Mouse (Mus musculus): ENCODE results near the gene Cnnm2.

DNA sequence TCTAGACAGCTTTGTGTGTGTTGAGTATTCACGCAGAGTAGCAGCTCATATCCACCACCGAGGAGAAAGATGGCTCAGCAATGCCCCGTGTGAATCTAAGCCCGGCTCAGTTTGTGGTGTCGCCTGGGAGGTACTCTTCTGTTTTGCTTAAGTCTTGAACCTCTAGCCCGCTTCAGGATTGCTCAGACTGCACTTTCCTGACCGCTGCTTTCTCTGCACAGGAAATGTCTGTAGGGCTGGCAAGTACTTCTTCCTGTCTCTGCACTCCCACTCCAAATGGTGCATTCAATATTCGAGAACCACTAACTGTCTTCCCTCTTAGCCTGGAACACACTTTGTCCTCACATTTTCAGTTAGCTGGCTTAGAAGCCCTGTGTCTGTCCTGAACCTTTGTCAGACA is 2.3 kb upstream of the Cnnm2 start:
- no peak for TF ChIP-seq EP300 (optimal IDR thresholded peaks at IDR 0.05)
- no peak for TF ChIP-seq CTCF (IDR thresholded peaks at IDR 0.05; ENCODE audit: low read depth)

All from stomach, postnatal 0 days (tissue).